Mouse (Mus musculus) mouse trophoblast stem cell (cell line): ENCODE data around the gene Adgrl2.

Experiments
- in situ Hi-C, 2 experiments: fragments of 300-500 bp; cut with MseI, MboI; formaldehyde crosslinking; loops; 2 replicates in 1 of 2; 3 replicates in 1 of 2; pipeline ENCODE4 v1.15.1; 2025

Gene Adgrl2

DNA sequence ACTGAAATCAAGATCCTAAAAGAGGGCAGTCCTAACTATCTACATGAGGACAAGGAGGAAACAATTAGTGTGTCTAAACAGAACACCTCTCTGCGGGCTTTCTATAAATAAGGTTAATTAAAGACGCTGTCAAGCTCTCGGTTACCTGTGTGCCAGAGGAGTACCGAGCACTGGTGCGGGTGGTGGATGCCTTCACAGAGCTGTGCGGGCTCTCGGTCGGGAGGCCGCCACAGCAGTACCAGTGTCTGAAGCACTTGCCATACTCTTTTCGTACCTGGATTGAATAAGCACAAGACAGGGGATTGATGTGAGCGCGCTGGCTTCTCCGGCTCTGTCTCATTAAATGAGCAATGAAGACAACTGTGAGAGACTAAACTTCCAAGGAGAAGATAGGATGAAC lies 166.8 kb downstream of the Adgrl2 start:
- in situ Hi-C loops, result no loop called here

DNA sequence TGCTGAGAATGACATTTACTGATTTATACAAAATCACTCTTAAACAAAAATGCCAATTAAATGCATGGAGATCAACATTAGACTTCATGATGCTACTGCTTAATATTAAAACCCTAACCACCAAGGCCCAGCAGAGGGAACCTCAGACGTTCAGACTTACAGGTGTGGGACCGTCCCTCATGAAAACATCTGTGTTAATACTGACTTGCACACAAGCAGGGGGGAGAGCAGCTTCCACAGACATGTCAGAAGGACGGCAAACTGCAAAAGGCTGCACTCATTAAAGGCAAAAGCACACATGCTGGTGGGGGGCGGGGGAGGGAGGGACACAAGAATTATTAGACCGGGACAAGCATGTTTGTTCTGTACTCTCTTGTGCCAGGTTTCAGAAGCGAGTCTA lies 168.7 kb downstream of the Adgrl2 start:
- in situ Hi-C loops, result no loop called here

DNA sequence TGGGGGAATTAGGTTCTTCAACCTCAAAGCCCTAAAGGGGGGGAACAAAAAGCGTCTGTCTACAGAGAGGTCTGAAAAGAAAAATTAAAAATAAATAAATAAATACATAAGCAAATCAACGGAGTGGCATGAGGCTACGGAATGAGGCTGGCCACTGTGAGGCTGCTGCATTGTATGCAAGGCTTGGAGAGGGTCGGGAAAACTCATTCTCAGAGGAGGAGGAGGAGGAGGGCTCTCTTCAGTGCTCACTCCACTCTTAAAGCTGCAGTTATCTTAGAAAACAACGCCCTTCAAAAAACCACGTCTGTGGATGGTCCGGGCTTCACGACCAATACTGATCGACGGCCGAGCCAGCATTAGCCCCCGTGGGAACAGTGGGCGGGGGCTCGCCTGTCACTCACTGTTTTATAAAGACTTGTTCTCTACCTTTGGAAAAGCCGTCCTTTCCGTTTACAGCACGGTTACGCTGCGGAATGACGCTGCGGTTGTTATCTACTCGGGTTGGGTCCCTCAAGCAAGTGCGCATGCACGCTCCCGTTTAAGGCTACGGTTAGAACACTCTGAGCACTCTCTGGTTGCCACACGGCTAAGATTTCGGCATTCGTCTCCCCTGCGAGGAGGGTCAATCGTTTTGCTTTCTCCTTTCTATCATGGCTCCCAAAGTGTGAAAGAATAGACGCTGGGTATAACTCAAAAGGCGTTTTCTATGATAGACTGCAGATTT lies 170.9 kb downstream of the Adgrl2 start:
- in situ Hi-C loops, result no loop called here

- in situ Hi-C loops, result no loop called here
These were observed 171.8 kb downstream of the Adgrl2 start for GRCm38 (mm10) chr3:148818414-148819105.

DNA sequence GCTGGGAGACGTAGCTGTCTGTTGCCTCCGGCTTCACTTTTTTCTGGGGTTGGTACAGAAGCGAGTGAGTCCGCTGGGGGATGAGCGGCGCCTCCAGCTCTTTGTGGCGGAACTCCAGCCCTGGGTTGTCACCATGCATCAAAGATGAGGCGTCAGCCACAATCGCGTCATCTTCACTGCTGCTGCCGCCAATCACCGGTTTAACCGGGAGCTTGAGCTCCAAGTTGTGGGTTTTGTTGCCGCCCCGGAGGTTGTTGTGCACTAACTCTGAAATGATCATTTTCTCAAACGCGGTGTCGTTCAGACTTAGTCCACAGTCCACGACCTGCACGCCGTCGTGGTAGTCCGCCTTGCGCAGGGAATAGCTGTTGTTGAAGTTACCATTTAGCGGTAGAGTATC lies 172.9 kb downstream of the Adgrl2 start:
- in situ Hi-C loops, result no loop called here

DNA sequence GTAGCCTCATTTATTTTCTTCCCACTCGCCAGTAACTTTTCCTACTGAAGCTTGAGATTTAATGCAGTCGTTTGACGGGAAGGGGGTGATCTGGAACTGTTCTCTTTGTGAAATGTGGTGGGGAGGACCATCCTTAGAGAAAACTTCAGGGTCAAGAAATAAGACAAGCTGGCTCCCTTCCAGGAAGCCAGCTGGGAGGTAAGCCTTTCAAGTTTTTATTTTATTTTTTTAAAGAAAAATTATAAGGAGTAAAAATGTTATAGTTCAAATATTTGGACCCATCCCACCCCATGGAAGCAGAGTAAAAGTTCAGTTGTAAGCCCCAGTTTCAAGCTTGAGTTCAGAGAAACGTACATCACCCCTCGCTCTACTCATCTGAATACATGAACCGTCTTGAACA lies 177.2 kb downstream of the Adgrl2 start:
- in situ Hi-C loops, result no loop called here

- in situ Hi-C loops, result no loop called here
These were observed 178.3 kb downstream of the Adgrl2 start for GRCm38 (mm10) chr3:148812059-148812458.

DNA sequence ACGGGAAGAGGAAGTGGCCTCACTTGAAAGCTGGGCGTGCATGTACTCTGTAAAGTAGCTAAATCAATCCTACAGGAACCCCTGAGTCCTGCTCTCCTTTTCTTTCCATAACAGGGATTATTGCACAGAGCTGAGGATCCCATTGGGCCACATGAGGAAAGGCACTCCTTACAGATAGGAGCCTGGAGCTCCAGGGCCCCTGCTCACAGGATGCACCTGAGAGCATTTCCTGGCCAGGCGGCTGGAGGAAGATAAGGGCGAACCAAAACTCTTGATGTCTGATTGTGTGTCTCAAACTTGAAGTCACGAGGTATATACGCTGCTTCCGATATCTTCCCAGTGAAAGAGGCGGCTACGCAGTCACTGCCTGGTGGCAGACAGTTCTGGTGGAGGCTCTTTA lies 183.4 kb downstream of the Adgrl2 start:
- in situ Hi-C loops, result no loop called here

DNA sequence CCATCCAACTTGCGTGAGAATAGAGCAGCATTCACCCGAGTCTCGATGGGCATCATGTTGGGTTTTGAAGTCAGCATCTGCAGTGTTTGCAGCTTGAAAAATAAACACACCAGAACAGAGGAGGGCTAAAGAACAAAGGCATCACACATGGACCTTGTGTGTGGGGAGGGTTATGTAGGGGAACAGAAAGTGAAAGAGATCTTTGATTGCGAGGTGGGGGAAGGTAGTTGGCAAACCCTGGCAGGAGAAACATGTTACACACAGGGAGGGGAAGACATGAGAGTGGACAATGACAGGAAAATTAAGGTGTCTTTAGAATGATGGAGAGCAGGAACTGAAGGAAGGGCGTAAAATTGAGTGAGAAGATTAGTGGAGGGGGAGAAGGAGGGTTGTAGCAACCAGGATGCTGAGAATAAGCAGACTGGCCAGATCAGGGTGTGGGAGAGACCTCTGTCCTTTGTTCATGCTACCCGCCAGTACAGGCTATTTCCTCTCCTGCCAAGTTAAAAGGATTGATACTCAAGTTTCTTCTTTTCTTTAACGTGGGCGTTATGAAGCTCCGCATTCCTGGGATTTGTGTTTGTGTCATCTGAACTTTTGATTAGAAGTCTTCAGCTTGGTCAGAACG lies 197.0 kb downstream of the Adgrl2 start:
- in situ Hi-C loops, result no loop called here

GRCm38 (mm10) chr3:148770310-148770709 lies 220.0 kb downstream of the Adgrl2 start:
- in situ Hi-C loops, result no loop called here
